In genomic region chr1:177642712-177643467, GRCm38 (mm10) we compare ENCODE assay signal across 10 mouse cellular contexts.
DNase-seq lines count a peak whose midpoint lies in the region; ATAC-seq and TF ChIP-seq lines count a peak whose summit lies in the region.
"Had no signal": no experiment of that assay in that cellular context is flagged by ENCODE, and none has a peak within 500 bp of the region (broad histone marks: within the 10 kb centered on the region; RNA-seq: fewer than 3 reads in every experiment).

No protein-coding gene starts in this region.

- no peak overlapping the region for H3K4me2 ChIP-seq in forebrain, embryonic 16.5 days (ENCODE audit: low read length)
- H3K4me2 ChIP-seq in lung, embryonic 14.5 days = no peak overlapping the region
- H3K4me2 ChIP-seq in stomach, postnatal 0 days (replicated peaks; ENCODE audit: low read depth) = no peak overlapping the region
- H3K4me2 ChIP-seq in midbrain, embryonic 14.5 days (ENCODE audit: low read length) = no peak overlapping the region

- DNase-seq in forebrain, embryonic 10.5 days (ENCODE audit: extremely low spot score, low spot score) = no peak
- no peak for DNase-seq in lung, embryonic 14.5 days
- DNase-seq in lung, adult 2 months = no peak
- peak; percentile 71 for DNase-seq in kidney, postnatal 14 days
- peak; percentile 40 for DNase-seq in stomach, postnatal 0 days (ENCODE audit: low spot score)
- no peak for DNase-seq in midbrain, embryonic 14.5 days
- no peak for DNase-seq in left cerebral cortex, postnatal 10 days (ENCODE audit: extremely low spot score in 1 of 2, low spot score in 2 of 2)
- DNase-seq: thymus, postnatal 25 days had no signal

- ATAC-seq in forebrain, embryonic 16.5 days = no peak
- ATAC-seq in lung, embryonic 14.5 days (ENCODE audit: insufficient read depth) = no peak; the same call in 1 of the 2 replicates
- peak; percentile 78 for ATAC-seq in stomach, postnatal 0 days (ENCODE audit: low FRiP score, low TSS enrichment)
- no peak for ATAC-seq in midbrain, embryonic 14.5 days (ENCODE audit: low FRiP score, low TSS enrichment)

- peak overlapping the region; percentile 51 for H3K27ac ChIP-seq in forebrain, embryonic 10.5 days
- H3K27ac ChIP-seq in forebrain, embryonic 16.5 days (ENCODE audit: low read length) = no peak overlapping the region
- peak overlapping the region; percentile 54; the same call in 1 of the 2 replicates for H3K27ac ChIP-seq in lung, embryonic 14.5 days (ENCODE audit: low read depth)
- peak overlapping the region; percentile 40; the same call in 1 of the 2 replicates for H3K27ac ChIP-seq in stomach, postnatal 0 days (replicated peaks)
- H3K27ac ChIP-seq in midbrain, embryonic 14.5 days (replicated peaks; ENCODE audit: low read depth, low read length) = no peak overlapping the region
- H3K27ac ChIP-seq: liver, embryonic 14.5 days had no signal

- H3K9me3 ChIP-seq in forebrain, embryonic 10.5 days = no peaks in the 10 kb centered on the region
- H3K9me3 ChIP-seq in forebrain, embryonic 16.5 days (ENCODE audit: control insufficient read depth, low read length) = no peaks in the 10 kb centered on the region
- no peaks in the 10 kb centered on the region for H3K9me3 ChIP-seq in lung, embryonic 14.5 days (ENCODE audit: low read depth, low read length)
- no peaks in the 10 kb centered on the region for H3K9me3 ChIP-seq in stomach, postnatal 0 days (ENCODE audit: control insufficient read depth, low read length)
- no peaks in the 10 kb centered on the region for H3K9me3 ChIP-seq in midbrain, embryonic 14.5 days (ENCODE audit: control insufficient read depth, low read length)

- WGBS in forebrain, embryonic 10.5 days = 81% methylated on average over 10 of the region's 10 CpGs
- 82% methylated on average over 10 of the region's 10 CpGs for WGBS in forebrain, embryonic 16.5 days
- 48% methylated on average over 10 of the region's 10 CpGs for WGBS in lung, embryonic 14.5 days
- 73% methylated on average over 10 of the region's 10 CpGs for WGBS in lung, adult 2 months
- WGBS in stomach, postnatal 0 days = 51% methylated on average over 10 of the region's 10 CpGs
- 76% methylated on average over 10 of the region's 10 CpGs for WGBS in midbrain, embryonic 14.5 days

- no peaks in the 10 kb centered on the region for H3K27me3 ChIP-seq in forebrain, embryonic 10.5 days (ENCODE audit: poor library complexity, severe bottlenecking)
- H3K27me3 ChIP-seq in forebrain, embryonic 16.5 days (replicated peaks; ENCODE audit: control insufficient read depth, insufficient read depth, low read length) = no peaks in the 10 kb centered on the region
- H3K27me3 ChIP-seq in lung, embryonic 14.5 days (ENCODE audit: insufficient read depth, low read length) = no peaks in the 10 kb centered on the region
- H3K27me3 ChIP-seq in stomach, postnatal 0 days (ENCODE audit: control insufficient read depth, insufficient read depth, low read length) = no peaks in the 10 kb centered on the region
- H3K27me3 ChIP-seq in midbrain, embryonic 14.5 days (ENCODE audit: control insufficient read depth, insufficient read depth, low read length) = no peaks in the 10 kb centered on the region

- TF ChIP-seq EP300 in stomach, postnatal 0 days (optimal IDR thresholded peaks at IDR 0.05) = no peak

- no peak for TF ChIP-seq CTCF in lung, embryonic 14.5 days (IDR thresholded peaks at IDR 0.05; ENCODE audit: low read depth)
- TF ChIP-seq CTCF in lung, adult 2 months (IDR thresholded peaks at IDR 0.05; ENCODE audit: insufficient read depth, low read length) = no peak
- no peak for TF ChIP-seq CTCF in stomach, postnatal 0 days (IDR thresholded peaks at IDR 0.05; ENCODE audit: low read depth)

- no peak overlapping the region for H3K9ac ChIP-seq in forebrain, embryonic 16.5 days (replicated peaks; ENCODE audit: low read depth, low read length)
- H3K9ac ChIP-seq in lung, embryonic 14.5 days = no peak overlapping the region
- no peak overlapping the region for H3K9ac ChIP-seq in stomach, postnatal 0 days (ENCODE audit: low read length)
- H3K9ac ChIP-seq in midbrain, embryonic 14.5 days (replicated peaks; ENCODE audit: low read length) = no peak overlapping the region
- H3K9ac ChIP-seq: liver, embryonic 14.5 days had no signal

- no peak overlapping the region for H3K4me3 ChIP-seq in forebrain, embryonic 10.5 days
- no peak overlapping the region for H3K4me3 ChIP-seq in forebrain, embryonic 16.5 days (replicated peaks; ENCODE audit: low read length)
- H3K4me3 ChIP-seq in lung, embryonic 14.5 days (ENCODE audit: low read depth, low read length) = no peak overlapping the region
- H3K4me3 ChIP-seq in lung, adult 2 months (replicated peaks; ENCODE audit: extremely low read depth, low read depth, low read length) = no peak overlapping the region
- no peak overlapping the region for H3K4me3 ChIP-seq in stomach, postnatal 0 days (ENCODE audit: low read depth, low read length)
- H3K4me3 ChIP-seq in midbrain, embryonic 14.5 days (replicated peaks; ENCODE audit: low read depth, low read length) = no peak overlapping the region

- intact Hi-C loops in left cerebral cortex, postnatal 10 days (cut with DNase I) = no loop called here

- peaks cover 57% of the 10 kb centered on the region for H3K4me1 ChIP-seq in forebrain, embryonic 10.5 days
- H3K4me1 ChIP-seq in forebrain, embryonic 16.5 days (replicated peaks; ENCODE audit: control insufficient read depth, insufficient read depth, low read length) = peaks cover 13% of the 10 kb centered on the region
- no peaks in the 10 kb centered on the region for H3K4me1 ChIP-seq in lung, embryonic 14.5 days (ENCODE audit: insufficient read depth)
- no peaks in the 10 kb centered on the region for H3K4me1 ChIP-seq in lung, adult 2 months (ENCODE audit: control insufficient read depth, insufficient read depth, low read length)
- no peaks in the 10 kb centered on the region; the same call in 1 of the 2 replicates for H3K4me1 ChIP-seq in stomach, postnatal 0 days (replicated peaks; ENCODE audit: control insufficient read depth, insufficient read depth)
- H3K4me1 ChIP-seq in midbrain, embryonic 14.5 days (ENCODE audit: control insufficient read depth, insufficient read depth, low read length) = peaks cover 12% of the 10 kb centered on the region

- no peaks in the 10 kb centered on the region for H3K36me3 ChIP-seq in forebrain, embryonic 10.5 days (replicated peaks)
- H3K36me3 ChIP-seq in forebrain, embryonic 16.5 days (ENCODE audit: control insufficient read depth, insufficient read depth) = no peaks in the 10 kb centered on the region
- no peaks in the 10 kb centered on the region for H3K36me3 ChIP-seq in lung, embryonic 14.5 days (ENCODE audit: insufficient read depth)
- H3K36me3 ChIP-seq in stomach, postnatal 0 days (ENCODE audit: control insufficient read depth, insufficient read depth, low read length) = no peaks in the 10 kb centered on the region
- H3K36me3 ChIP-seq in midbrain, embryonic 14.5 days (ENCODE audit: control insufficient read depth, insufficient read depth, low read length) = no peaks in the 10 kb centered on the region

- TF ChIP-seq POLR2A in lung, adult 2 months (IDR thresholded peaks at IDR 0.05; ENCODE audit: borderline replicate concordance, extremely low read depth, low read depth, low read length) = no peak

Comparison
In these comparisons a context has a peak if more than half of its experiments do, and no peak if none do; other contexts are left out.
1. H3K27ac ChIP-seq: peak in forebrain, embryonic 10.5 days (single experiment), lung, embryonic 14.5 days (single experiment) and stomach, postnatal 0 days (single experiment); none in forebrain, embryonic 16.5 days (single experiment) and midbrain, embryonic 14.5 days (single experiment).
2. DNase-seq: peak in kidney, postnatal 14 days (single experiment) and stomach, postnatal 0 days (single experiment); none in forebrain, embryonic 10.5 days (single experiment), lung, embryonic 14.5 days (single experiment), lung, adult 2 months (single experiment), midbrain, embryonic 14.5 days (single experiment) and left cerebral cortex, postnatal 10 days (0 of 2).